Mouse (Mus musculus): ENCODE data around the gene Dgkg. TPM values are rescaled to one million over a fixed set of nuclear protein-coding genes. Genes with fewer than 3 reads are reported as not detected.
A peak's percentile ranks its signal among the peaks of the same experiment; 100 is the strongest.

Dgkg gene
- polyA plus RNA-seq, 1 experiment from 2014 or later: 1.4 TPM

DNA sequence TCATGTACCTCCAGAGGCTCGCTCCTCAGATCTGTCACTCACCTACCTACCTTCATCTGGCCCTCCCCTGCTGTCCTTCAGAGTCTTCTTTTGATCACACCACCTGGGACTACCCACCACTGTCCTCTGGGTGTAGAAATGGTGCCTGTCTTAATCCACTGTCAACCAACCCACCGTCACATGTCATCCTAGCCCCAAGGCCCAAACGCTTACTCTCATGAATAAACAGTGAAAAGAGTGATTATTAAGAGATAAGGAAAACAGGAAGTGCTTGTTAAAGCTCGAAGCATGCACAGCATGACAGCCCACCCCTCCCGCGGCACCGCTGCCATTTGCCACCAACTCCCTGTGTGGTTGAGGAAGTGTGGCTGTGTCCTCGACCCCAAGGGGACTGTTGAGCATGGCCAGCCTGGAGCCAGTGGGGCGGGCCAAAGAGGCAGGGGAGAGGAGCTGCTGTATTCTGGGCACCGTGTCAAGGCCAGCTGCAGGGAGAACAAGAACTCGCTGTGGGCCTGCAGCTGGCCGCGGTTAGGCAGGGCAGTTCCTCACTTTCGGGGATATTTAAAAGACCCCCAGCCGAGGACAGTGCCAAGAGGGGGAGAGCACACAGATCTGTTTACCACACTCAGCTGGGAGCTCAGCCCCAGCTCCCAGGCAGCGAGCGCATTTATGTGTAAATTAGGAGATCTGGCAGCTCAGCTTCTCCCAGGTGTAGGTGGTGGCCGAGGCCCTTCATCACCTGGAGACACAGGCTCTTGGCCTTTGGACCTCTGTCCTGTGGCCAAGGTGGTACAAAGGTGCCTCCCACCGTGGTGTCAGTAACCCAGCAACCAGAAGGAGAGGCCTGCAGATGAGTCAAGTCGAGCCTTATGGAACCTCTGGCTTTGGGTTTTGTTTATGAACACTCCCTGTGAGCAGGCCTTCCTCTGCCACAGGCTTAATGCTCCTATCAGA lies 139.3 kb downstream of the Dgkg start:
- 10% methylated on average over 19 of the region's 20 CpGs for WGBS
- Histone ChIP-seq H3K4me1 (ENCODE audit: control insufficient read depth, insufficient read depth, low read length) (peaks cover 17% of the 10 kb centered on the region), H3K9ac (ENCODE audit: low read depth, low read length) (0 out of 2 replicates have a peak overlapping the region, but pooled peaks have one; percentile 21), H3K4me3 (ENCODE audit: low read depth, low read length) (no peak overlapping the region), H3K27ac (replicated peaks; ENCODE audit: low read depth, low read length) (no peak overlapping the region; the same call in 1 of the 2 replicates), H3K27me3 (replicated peaks; ENCODE audit: control insufficient read depth, insufficient read depth, low read length) (no peaks in the 10 kb centered on the region), H3K9me3 (ENCODE audit: control insufficient read depth, low read length) (no peaks in the 10 kb centered on the region), H3K36me3 (ENCODE audit: control insufficient read depth, insufficient read depth, low read length) (no peaks in the 10 kb centered on the region), H3K4me2 (ENCODE audit: low read depth, low read length) (0 out of 2 replicates have a peak overlapping the region, but pooled peaks have one; percentile 8)
- ATAC-seq (ENCODE audit: low read depth) (peak; percentile 92), DNase-seq (ENCODE audit: low spot score) (peak; percentile 93)

- Histone ChIP-seq H3K9ac (ENCODE audit: low read depth, low read length) (no peak overlapping the region), H3K36me3 (ENCODE audit: control insufficient read depth, insufficient read depth, low read length) (no peaks in the 10 kb centered on the region), H3K27ac (replicated peaks; ENCODE audit: low read depth, low read length) (no peak overlapping the region), H3K9me3 (ENCODE audit: control insufficient read depth, low read length) (no peaks in the 10 kb centered on the region), H3K4me3 (ENCODE audit: low read depth, low read length) (no peak overlapping the region), H3K4me1 (ENCODE audit: control insufficient read depth, insufficient read depth, low read length) (peaks cover 17% of the 10 kb centered on the region), H3K4me2 (ENCODE audit: low read depth, low read length) (no peak overlapping the region), H3K27me3 (replicated peaks; ENCODE audit: control insufficient read depth, insufficient read depth, low read length) (no peaks in the 10 kb centered on the region)
- peak; percentile 36 for DNase-seq (ENCODE audit: low spot score)
- 17% methylated on average over 5 of the region's 5 CpGs for WGBS
- ATAC-seq (ENCODE audit: low read depth): no peak
These were observed 141.5 kb downstream of the Dgkg start for GRCm38 (mm10) chr16:22515476-22515875.

DNA sequence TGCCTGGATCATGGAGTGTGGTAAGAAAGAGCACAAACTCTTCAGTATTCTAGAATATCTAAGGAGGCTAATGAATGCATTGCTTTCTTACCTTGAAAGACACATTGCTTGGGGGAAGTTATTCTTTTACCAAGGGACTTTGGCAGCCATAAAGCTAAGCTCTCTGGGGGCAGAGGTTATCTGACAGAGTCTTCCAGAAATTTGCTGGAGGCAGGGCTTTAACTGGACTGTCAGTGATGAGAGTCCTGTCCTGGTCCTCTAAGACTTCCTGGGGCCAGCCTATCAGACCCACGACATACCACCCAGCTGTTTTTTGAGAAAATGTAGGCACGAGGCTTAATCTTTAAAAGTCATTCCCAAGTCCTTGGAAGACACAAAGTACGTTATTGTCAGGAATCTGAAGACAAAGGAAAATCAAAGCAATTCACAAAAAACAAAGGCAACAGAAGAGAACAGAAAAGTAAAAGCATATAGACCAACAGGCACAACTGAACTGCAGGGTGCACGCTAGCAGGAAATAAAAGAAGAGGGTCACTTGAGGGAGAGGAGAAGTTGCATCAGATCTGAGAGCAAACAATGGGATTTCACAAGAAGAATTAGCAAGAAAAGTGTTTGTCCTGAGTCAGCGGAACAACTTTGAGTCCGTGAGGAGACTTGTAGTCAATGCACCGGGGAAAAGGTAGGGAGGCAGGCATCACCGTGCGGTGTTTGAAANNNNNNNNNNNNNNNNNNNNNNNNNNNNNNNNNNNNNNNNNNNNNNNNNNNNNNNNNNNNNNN lies 146.0 kb downstream of the Dgkg start:
- no peak overlapping the region for H3K9ac ChIP-seq (ENCODE audit: low read depth, low read length)
- no peaks in the 10 kb centered on the region for H3K9me3 ChIP-seq (ENCODE audit: control insufficient read depth, low read length)
- H3K4me1 ChIP-seq (ENCODE audit: control insufficient read depth, insufficient read depth, low read length): no peaks in the 10 kb centered on the region
- ATAC-seq (ENCODE audit: low read depth): no peak
- WGBS: 65% methylated on average over 9 of the region's 9 CpGs
- no peaks in the 10 kb centered on the region for H3K27me3 ChIP-seq (replicated peaks; ENCODE audit: control insufficient read depth, insufficient read depth, low read length)
- no peak overlapping the region for H3K27ac ChIP-seq (replicated peaks; ENCODE audit: low read depth, low read length)
- no peak overlapping the region for H3K4me3 ChIP-seq (ENCODE audit: low read depth, low read length)
- H3K36me3 ChIP-seq (ENCODE audit: control insufficient read depth, insufficient read depth, low read length): no peaks in the 10 kb centered on the region
- no peak overlapping the region for H3K4me2 ChIP-seq (ENCODE audit: low read depth, low read length)
- DNase-seq (ENCODE audit: low spot score): no peak

DNA sequence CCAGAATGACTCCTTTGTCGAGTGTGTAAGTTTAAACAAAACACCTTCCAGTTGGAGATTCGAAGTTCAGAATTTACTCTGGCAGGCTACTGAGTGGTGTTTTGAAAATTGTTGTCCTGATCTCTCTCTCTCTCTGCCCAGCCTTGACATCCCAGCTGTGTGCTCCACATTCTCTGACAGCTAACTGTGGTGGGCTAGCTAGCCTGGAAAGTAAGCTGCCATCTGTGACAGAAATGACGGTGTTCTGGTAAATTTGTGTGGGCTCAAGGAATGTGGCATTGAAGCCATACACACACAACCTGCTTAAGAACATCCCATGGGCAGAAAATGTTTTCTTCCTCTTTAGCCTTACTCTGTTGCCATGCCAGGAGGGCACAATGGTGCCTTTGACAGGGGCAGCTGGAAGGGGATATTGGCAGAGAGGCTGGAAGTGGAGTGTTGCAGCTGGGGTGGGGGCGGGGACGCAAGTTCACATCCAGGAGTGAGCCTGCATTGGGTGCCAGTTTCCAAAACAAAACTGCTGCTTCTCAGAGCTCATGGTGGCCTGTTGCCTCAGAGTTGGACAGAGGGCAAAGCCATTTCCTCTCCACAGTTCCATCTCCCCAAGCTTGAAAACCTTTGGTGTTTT lies 148.0 kb downstream of the Dgkg start:
- DNase-seq (ENCODE audit: low spot score): peak; percentile 56
- Histone ChIP-seq H3K4me1 (ENCODE audit: control insufficient read depth, insufficient read depth, low read length) (peaks cover 13% of the 10 kb centered on the region; the same call in 1 of the 2 replicates), H3K9ac (ENCODE audit: low read depth, low read length) (no peak overlapping the region), H3K27me3 (replicated peaks; ENCODE audit: control insufficient read depth, insufficient read depth, low read length) (no peaks in the 10 kb centered on the region), H3K9me3 (ENCODE audit: control insufficient read depth, low read length) (no peaks in the 10 kb centered on the region), H3K4me2 (ENCODE audit: low read depth, low read length) (no peak overlapping the region), H3K27ac (replicated peaks; ENCODE audit: low read depth, low read length) (no peak overlapping the region), H3K36me3 (ENCODE audit: control insufficient read depth, insufficient read depth, low read length) (no peaks in the 10 kb centered on the region), H3K4me3 (ENCODE audit: low read depth, low read length) (no peak overlapping the region)
- ATAC-seq (ENCODE audit: low read depth): peak; percentile 64; the same call in 1 of the 2 replicates
- WGBS: 72% methylated on average over 5 of the region's 5 CpGs

GRCm38 (mm10) chr16:22505656-22506055 lies 151.4 kb downstream of the Dgkg start:
- Histone ChIP-seq H3K4me3 (ENCODE audit: low read depth, low read length) (no peak overlapping the region), H3K4me2 (ENCODE audit: low read depth, low read length) (no peak overlapping the region), H3K4me1 (ENCODE audit: control insufficient read depth, insufficient read depth, low read length) (peaks cover 13% of the 10 kb centered on the region; the same call in 1 of the 2 replicates), H3K27ac (replicated peaks; ENCODE audit: low read depth, low read length) (no peak overlapping the region), H3K36me3 (ENCODE audit: control insufficient read depth, insufficient read depth, low read length) (no peaks in the 10 kb centered on the region), H3K9ac (ENCODE audit: low read depth, low read length) (no peak overlapping the region), H3K27me3 (replicated peaks; ENCODE audit: control insufficient read depth, insufficient read depth, low read length) (no peaks in the 10 kb centered on the region), H3K9me3 (ENCODE audit: control insufficient read depth, low read length) (no peaks in the 10 kb centered on the region)
- DNase-seq (ENCODE audit: low spot score): no peak
- WGBS: 55% methylated on average over 6 of the region's 6 CpGs
- no peak for ATAC-seq (ENCODE audit: low read depth)

- peak; percentile 79 for ATAC-seq (ENCODE audit: low read depth)
- no peaks in the 10 kb centered on the region for H3K36me3 ChIP-seq (ENCODE audit: control insufficient read depth, insufficient read depth, low read length)
- H3K4me2 ChIP-seq (ENCODE audit: low read depth, low read length): no peak overlapping the region
- no peak overlapping the region; the same call in 1 of the 2 replicates for H3K27ac ChIP-seq (replicated peaks; ENCODE audit: low read depth, low read length)
- DNase-seq (ENCODE audit: low spot score): peak; percentile 77
- H3K4me1 ChIP-seq (ENCODE audit: control insufficient read depth, insufficient read depth, low read length): peaks cover 13% of the 10 kb centered on the region; the same call in 1 of the 2 replicates
- no peak overlapping the region for H3K4me3 ChIP-seq (ENCODE audit: low read depth, low read length)
- H3K9me3 ChIP-seq (ENCODE audit: control insufficient read depth, low read length): no peaks in the 10 kb centered on the region
- no peak overlapping the region for H3K9ac ChIP-seq (ENCODE audit: low read depth, low read length)
- 21% methylated on average over 8 of the region's 8 CpGs for WGBS
- H3K27me3 ChIP-seq (replicated peaks; ENCODE audit: control insufficient read depth, insufficient read depth, low read length): no peaks in the 10 kb centered on the region
These were observed 152.2 kb downstream of the Dgkg start for GRCm38 (mm10) chr16:22504851-22505250.

DNA sequence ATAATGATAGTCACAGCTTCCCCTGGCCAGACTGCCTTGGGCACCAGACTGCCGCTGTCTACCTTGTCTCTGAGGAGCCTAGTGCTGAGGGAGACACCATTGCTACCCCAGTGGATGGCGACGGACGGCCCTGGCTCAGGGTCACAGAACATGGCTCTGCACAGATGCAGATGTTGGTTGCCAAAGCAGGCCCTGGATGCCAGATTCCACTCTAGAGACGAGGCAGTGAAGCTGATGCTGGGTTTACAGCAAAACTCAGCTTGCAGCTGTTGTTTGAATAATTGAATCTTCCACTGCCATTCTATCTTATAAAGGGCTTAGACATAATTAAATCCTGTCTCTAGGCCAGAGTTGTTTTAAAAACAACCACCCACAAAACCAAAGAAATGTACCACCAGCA lies 153.0 kb downstream of the Dgkg start:
- peak; percentile 53 for DNase-seq (ENCODE audit: low spot score)

DNA sequence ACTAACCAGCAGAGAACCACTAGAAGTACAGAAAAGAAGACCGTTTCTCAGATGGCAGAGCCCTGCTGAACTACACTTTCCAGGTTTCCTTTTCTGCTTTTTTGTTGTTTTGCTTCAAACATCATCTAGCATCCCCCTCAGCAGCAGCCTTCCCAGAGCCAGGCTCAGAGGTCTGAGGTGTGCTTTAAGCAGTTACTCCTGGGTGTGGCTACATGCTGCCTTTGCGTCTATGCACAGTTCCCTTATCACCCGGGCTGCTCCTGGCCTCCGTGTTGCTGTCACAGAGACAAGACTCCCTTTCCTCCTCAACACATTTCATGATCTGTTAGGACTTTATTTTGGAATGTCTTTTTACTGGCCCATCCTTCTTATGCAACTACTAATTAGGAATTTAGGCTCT lies 153.6 kb downstream of the Dgkg start:
- no peaks in the 10 kb centered on the region for H3K27me3 ChIP-seq (replicated peaks; ENCODE audit: control insufficient read depth, insufficient read depth, low read length)
- H3K36me3 ChIP-seq (ENCODE audit: control insufficient read depth, insufficient read depth, low read length): no peaks in the 10 kb centered on the region
- H3K4me3 ChIP-seq (ENCODE audit: low read depth, low read length): no peak overlapping the region
- 77% methylated on average over 4 of the region's 4 CpGs for WGBS
- DNase-seq (ENCODE audit: low spot score) (no peak), ATAC-seq (ENCODE audit: low read depth) (no peak)
- H3K9me3 ChIP-seq (ENCODE audit: control insufficient read depth, low read length): no peaks in the 10 kb centered on the region
- peaks cover 13% of the 10 kb centered on the region; the same call in 1 of the 2 replicates for H3K4me1 ChIP-seq (ENCODE audit: control insufficient read depth, insufficient read depth, low read length)
- H3K27ac ChIP-seq (replicated peaks; ENCODE audit: low read depth, low read length): no peak overlapping the region
- no peak overlapping the region for H3K4me2 ChIP-seq (ENCODE audit: low read depth, low read length)
- H3K9ac ChIP-seq (ENCODE audit: low read depth, low read length): no peak overlapping the region

More for the DNA sequence above, 153.0 kb downstream of the Dgkg start:
- Histone ChIP-seq H3K9ac (ENCODE audit: low read depth, low read length) (no peak overlapping the region), H3K9me3 (ENCODE audit: control insufficient read depth, low read length) (no peaks in the 10 kb centered on the region), H3K36me3 (ENCODE audit: control insufficient read depth, insufficient read depth, low read length) (no peaks in the 10 kb centered on the region), H3K27me3 (replicated peaks; ENCODE audit: control insufficient read depth, insufficient read depth, low read length) (no peaks in the 10 kb centered on the region), H3K27ac (replicated peaks; ENCODE audit: low read depth, low read length) (no peak overlapping the region; the same call in 1 of the 2 replicates), H3K4me3 (ENCODE audit: low read depth, low read length) (no peak overlapping the region), H3K4me2 (ENCODE audit: low read depth, low read length) (no peak overlapping the region), H3K4me1 (ENCODE audit: control insufficient read depth, insufficient read depth, low read length) (peaks cover 13% of the 10 kb centered on the region; the same call in 1 of the 2 replicates)
- WGBS: 45% methylated on average over 5 of the region's 5 CpGs
- no peak for ATAC-seq (ENCODE audit: low read depth)

Measured in embryonic facial prominence, embryonic 14.5 days (tissue).